Mouse (Mus musculus): Measurements from ENCODE around the gene Cnbp. TPM values are rescaled to one million over a fixed set of nuclear protein-coding genes. Genes with fewer than 3 reads are reported as not detected.

The Cnbp gene
- polyA plus RNA-seq, 1 experiment: 237 TPM

DNA sequence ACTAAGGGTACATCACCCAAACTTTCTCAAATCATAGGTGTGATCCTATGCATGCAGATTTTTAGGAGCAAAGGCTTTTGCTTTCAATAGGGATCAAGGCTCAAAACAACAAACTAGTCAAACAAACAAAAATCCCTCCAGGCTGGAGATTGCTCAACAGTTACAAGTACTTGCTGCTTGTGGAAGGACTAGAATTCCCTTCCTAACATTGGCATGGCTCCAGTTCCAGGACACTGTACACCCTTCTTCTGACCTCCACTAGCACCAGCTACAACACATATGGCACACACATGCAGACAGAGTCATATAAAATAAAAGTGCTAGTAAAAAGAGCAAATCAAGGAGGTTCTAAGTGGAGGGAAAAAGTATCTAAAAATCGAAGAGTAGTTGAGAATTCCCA is 4.1 kb downstream of the Cnbp start:
- Histone ChIP-seq H3K4me3 (replicated peaks; ENCODE audit: control insufficient read depth, low read depth, low read length) (no peak overlapping the region), H3K4me1 (ENCODE audit: control insufficient read depth, insufficient read depth, low read length) (peaks cover 2% of the 10 kb centered on the region; the same call in 1 of the 2 replicates), H3K27ac (ENCODE audit: control insufficient read depth, insufficient read depth, low read depth, low read length, poor library complexity) (no peak overlapping the region)
- TF ChIP-seq POLR2A (IDR thresholded peaks at IDR 0.05; ENCODE audit: borderline replicate concordance, control insufficient read depth, low read depth, low read length) (no peak), CTCF (IDR thresholded peaks at IDR 0.05; ENCODE audit: control insufficient read depth, insufficient read depth, low read length) (no peak)
- WGBS: 27% methylated on average over 1 of the region's 1 CpGs

- WGBS: 89% methylated on average over 13 of the region's 13 CpGs
- no peak overlapping the region for H3K4me3 ChIP-seq (replicated peaks; ENCODE audit: control insufficient read depth, low read depth, low read length)
- TF ChIP-seq POLR2A (IDR thresholded peaks at IDR 0.05; ENCODE audit: borderline replicate concordance, control insufficient read depth, low read depth, low read length) (no peak), CTCF (IDR thresholded peaks at IDR 0.05; ENCODE audit: control insufficient read depth, insufficient read depth, low read length) (no peak)
These were observed 5.7 kb downstream of the Cnbp start for GRCm38 (mm10) chr6:87845031-87845695.

GRCm38 (mm10) chr6:87842254-87842653 is 8.7 kb downstream of the Cnbp start:
- Histone ChIP-seq H3K4me3 (replicated peaks; ENCODE audit: control insufficient read depth, low read depth, low read length) (no peak overlapping the region), H3K27ac (ENCODE audit: control insufficient read depth, insufficient read depth, low read depth, low read length, poor library complexity) (no peak overlapping the region), H3K4me1 (ENCODE audit: control insufficient read depth, insufficient read depth, low read length) (no peaks in the 10 kb centered on the region; the same call in 1 of the 2 replicates)
- TF ChIP-seq POLR2A (IDR thresholded peaks at IDR 0.05; ENCODE audit: borderline replicate concordance, control insufficient read depth, low read depth, low read length) (no peak), CTCF (IDR thresholded peaks at IDR 0.05; ENCODE audit: control insufficient read depth, insufficient read depth, low read length) (no peak)
- 24% methylated on average over 1 of the region's 1 CpGs for WGBS

More at GRCm38 (mm10) chr6:87845031-87845695, 5.7 kb downstream of the Cnbp start:
- Histone ChIP-seq H3K4me1 (ENCODE audit: control insufficient read depth, insufficient read depth, low read length) (peaks cover 1% of the 10 kb centered on the region; the same call in 1 of the 2 replicates), H3K27ac (ENCODE audit: control insufficient read depth, insufficient read depth, low read depth, low read length, poor library complexity) (no peak overlapping the region)

DNA sequence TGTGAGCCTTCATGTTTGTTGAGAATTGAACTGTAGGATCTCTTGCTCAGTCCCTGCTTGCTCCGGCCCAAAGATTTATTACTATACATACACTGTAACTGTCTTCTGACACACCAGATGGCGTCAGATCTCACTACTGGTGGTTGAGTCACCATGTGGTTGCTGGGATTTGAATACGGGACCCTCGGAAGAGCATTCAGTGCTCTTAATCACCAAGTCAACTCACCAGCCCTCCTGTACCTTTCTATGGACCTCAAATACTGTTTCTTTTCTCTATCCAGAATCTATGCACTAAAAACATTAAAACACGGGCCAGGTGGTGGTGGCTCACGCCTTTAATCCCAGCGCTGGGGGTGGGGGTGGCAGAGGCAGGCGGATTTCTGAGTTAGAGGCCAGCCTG is 9.3 kb downstream of the Cnbp start:
- H3K27ac ChIP-seq (ENCODE audit: control insufficient read depth, insufficient read depth, low read depth, low read length, poor library complexity): no peak overlapping the region
- no peaks in the 10 kb centered on the region; the same call in 1 of the 2 replicates for H3K4me1 ChIP-seq (ENCODE audit: control insufficient read depth, insufficient read depth, low read length)
- TF ChIP-seq POLR2A (IDR thresholded peaks at IDR 0.05; ENCODE audit: borderline replicate concordance, control insufficient read depth, low read depth, low read length): no peak
- no peak for TF ChIP-seq CTCF (IDR thresholded peaks at IDR 0.05; ENCODE audit: control insufficient read depth, insufficient read depth, low read length)
- H3K4me3 ChIP-seq (replicated peaks; ENCODE audit: control insufficient read depth, low read depth, low read length): no peak overlapping the region
- 75% methylated on average over 8 of the region's 8 CpGs for WGBS

- 59% methylated on average over 11 of the region's 11 CpGs for WGBS
- H3K4me3 ChIP-seq (replicated peaks; ENCODE audit: control insufficient read depth, low read depth, low read length): no peak overlapping the region
- TF ChIP-seq CTCF (IDR thresholded peaks at IDR 0.05; ENCODE audit: control insufficient read depth, insufficient read depth, low read length) (no peak), POLR2A (IDR thresholded peaks at IDR 0.05; ENCODE audit: borderline replicate concordance, control insufficient read depth, low read depth, low read length) (no peak)
- H3K4me1 ChIP-seq (ENCODE audit: control insufficient read depth, insufficient read depth, low read length): no peaks in the 10 kb centered on the region
- no peak overlapping the region for H3K27ac ChIP-seq (ENCODE audit: control insufficient read depth, insufficient read depth, low read depth, low read length, poor library complexity)
These were observed 11.0 kb downstream of the Cnbp start for GRCm38 (mm10) chr6:87839797-87840341.

- Histone ChIP-seq H3K4me1 (ENCODE audit: control insufficient read depth, insufficient read depth, low read length) (no peaks in the 10 kb centered on the region), H3K27ac (ENCODE audit: control insufficient read depth, insufficient read depth, low read depth, low read length, poor library complexity) (peak within 1 kb of the TSS; percentile 87), H3K4me3 (replicated peaks; ENCODE audit: control insufficient read depth, low read depth, low read length) (peak within 1 kb of the TSS; percentile 68)
- WGBS: under 1% methylated on average over 46 of the region's 46 CpGs
- TF ChIP-seq CTCF (IDR thresholded peaks at IDR 0.05; ENCODE audit: control insufficient read depth, insufficient read depth, low read length): peak; percentile 24; the same call in 1 of the 2 replicates
- peak; percentile 78; the same call in 1 of the 2 replicates for TF ChIP-seq POLR2A (IDR thresholded peaks at IDR 0.05; ENCODE audit: borderline replicate concordance, control insufficient read depth, low read depth, low read length)
These were observed 12.2 kb downstream of the Cnbp start, which contains the start of gene Isy1 for GRCm38 (mm10) chr6:87838551-87839197. Gene Isy1, minus strand, starts transcription at chr6:87838798.

DNA sequence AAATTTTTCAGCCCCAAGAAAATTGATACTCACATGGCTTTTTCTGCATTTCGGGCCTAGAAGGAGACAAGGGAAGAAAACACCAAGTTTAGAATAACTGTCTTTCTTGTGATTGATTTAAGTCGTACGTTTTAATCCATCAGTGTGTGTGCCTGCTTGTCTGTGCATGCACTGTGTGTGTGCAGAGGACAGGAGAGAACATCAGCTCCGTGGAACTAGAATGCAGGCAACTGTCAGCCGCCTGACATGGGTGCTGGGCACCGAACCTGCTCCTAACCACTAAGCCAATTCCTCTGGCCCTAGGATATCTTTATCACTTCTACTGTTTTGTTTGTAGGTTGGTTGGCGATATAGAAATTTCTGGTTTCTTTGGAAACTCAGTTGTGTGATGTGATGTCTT is 15.2 kb downstream of the Cnbp start, which contains the start of gene Gm45140:
Gene Gm45140, minus strand, starts transcription at position 101 of the 400 bp plus-strand sequence.
- Histone ChIP-seq H3K4me3 (replicated peaks; ENCODE audit: control insufficient read depth, low read depth, low read length) (no peak within 1 kb of the TSS), H3K27ac (ENCODE audit: control insufficient read depth, insufficient read depth, low read depth, low read length, poor library complexity) (no peak within 1 kb of the TSS), H3K4me1 (ENCODE audit: control insufficient read depth, insufficient read depth, low read length) (no peaks in the 10 kb centered on the region)
- WGBS: 93% methylated on average over 7 of the region's 7 CpGs
- TF ChIP-seq POLR2A (IDR thresholded peaks at IDR 0.05; ENCODE audit: borderline replicate concordance, control insufficient read depth, low read depth, low read length) (no peak), CTCF (IDR thresholded peaks at IDR 0.05; ENCODE audit: control insufficient read depth, insufficient read depth, low read length) (no peak)

- no peak for TF ChIP-seq POLR2A (IDR thresholded peaks at IDR 0.05; ENCODE audit: borderline replicate concordance, control insufficient read depth, low read depth, low read length)
- TF ChIP-seq CTCF (IDR thresholded peaks at IDR 0.05; ENCODE audit: control insufficient read depth, insufficient read depth, low read length): no peak
- Histone ChIP-seq H3K4me1 (ENCODE audit: control insufficient read depth, insufficient read depth, low read length) (no peaks in the 10 kb centered on the region), H3K4me3 (replicated peaks; ENCODE audit: control insufficient read depth, low read depth, low read length) (no peak overlapping the region), H3K27ac (ENCODE audit: control insufficient read depth, insufficient read depth, low read depth, low read length, poor library complexity) (no peak overlapping the region)
- WGBS: 95% methylated on average over 2 of the region's 2 CpGs
These were observed 30.5 kb downstream of the Cnbp start for GRCm38 (mm10) chr6:87820366-87820765.

Measured in bone marrow, adult 2 months (tissue).